Mouse (Mus musculus): ENCODE results near the gene 4930432M17Rik. TPM values are rescaled to one million over a fixed set of nuclear protein-coding genes. Genes with fewer than 3 reads are reported as not detected.

4930432M17Rik gene
- polyA plus RNA-seq, 1 experiment from 2014 or later, result not detected

- Histone ChIP-seq H3K9me3 (no peaks in the 10 kb centered on the region), H3K27me3 (replicated peaks; ENCODE audit: low read depth, poor library complexity, severe bottlenecking) (no peaks in the 10 kb centered on the region), H3K36me3 (replicated peaks) (no peaks in the 10 kb centered on the region), H3K27ac (replicated peaks) (peak overlapping the region; percentile 7; the same call in 1 of the 2 replicates), H3K4me3 (no peak overlapping the region), H3K4me1 (peaks cover 33% of the 10 kb centered on the region)
- WGBS, result 49% methylated on average over 7 of the region's 7 CpGs
- DNase-seq (ENCODE audit: low spot score), result peak; percentile 28
Measured at GRCm38 (mm10) chr3:121645447-121645846, 25.1 kb upstream of the 4930432M17Rik start.

- peak overlapping the region; percentile 51 for H3K27ac ChIP-seq (replicated peaks)
- no peaks in the 10 kb centered on the region for H3K36me3 ChIP-seq (replicated peaks)
- no peaks in the 10 kb centered on the region for H3K27me3 ChIP-seq (replicated peaks; ENCODE audit: low read depth, poor library complexity, severe bottlenecking)
- 53% methylated on average over 9 of the region's 9 CpGs for WGBS
- H3K9me3 ChIP-seq, result no peaks in the 10 kb centered on the region
- DNase-seq (ENCODE audit: low spot score), result peak; percentile 36
- no peak overlapping the region for H3K4me3 ChIP-seq
- peaks cover 29% of the 10 kb centered on the region for H3K4me1 ChIP-seq
Measured at GRCm38 (mm10) chr3:121646364-121647048, 24.1 kb upstream of the 4930432M17Rik start.

GRCm38 (mm10) chr3:121648238-121648778 lies 22.3 kb upstream of the 4930432M17Rik start:
- Histone ChIP-seq H3K9me3 (no peaks in the 10 kb centered on the region), H3K4me1 (peaks cover 29% of the 10 kb centered on the region), H3K27me3 (replicated peaks; ENCODE audit: low read depth, poor library complexity, severe bottlenecking) (no peaks in the 10 kb centered on the region), H3K4me3 (no peak overlapping the region), H3K27ac (replicated peaks) (no peak overlapping the region), H3K36me3 (replicated peaks) (no peaks in the 10 kb centered on the region)
- no peak for DNase-seq (ENCODE audit: low spot score)
- WGBS, result 93% methylated on average over 8 of the region's 8 CpGs

GRCm38 (mm10) chr3:121650052-121650671 lies 20.4 kb upstream of the 4930432M17Rik start:
- Histone ChIP-seq H3K27me3 (replicated peaks; ENCODE audit: low read depth, poor library complexity, severe bottlenecking) (no peaks in the 10 kb centered on the region), H3K4me1 (peaks cover 26% of the 10 kb centered on the region), H3K4me3 (no peak overlapping the region), H3K9me3 (no peaks in the 10 kb centered on the region), H3K27ac (replicated peaks) (no peak overlapping the region), H3K36me3 (replicated peaks) (no peaks in the 10 kb centered on the region)
- WGBS, result 71% methylated on average over 10 of the region's 10 CpGs
- no peak for DNase-seq (ENCODE audit: low spot score)

- WGBS, result 65% methylated on average over 3 of the region's 3 CpGs
- Histone ChIP-seq H3K36me3 (replicated peaks) (no peaks in the 10 kb centered on the region), H3K4me3 (no peak overlapping the region), H3K27me3 (replicated peaks; ENCODE audit: low read depth, poor library complexity, severe bottlenecking) (no peaks in the 10 kb centered on the region), H3K4me1 (peaks cover 12% of the 10 kb centered on the region), H3K9me3 (no peaks in the 10 kb centered on the region), H3K27ac (replicated peaks) (no peak overlapping the region)
- DNase-seq (ENCODE audit: low spot score), result no peak
Measured at GRCm38 (mm10) chr3:121651710-121652109, 18.9 kb upstream of the 4930432M17Rik start.

- Histone ChIP-seq H3K27me3 (replicated peaks; ENCODE audit: low read depth, poor library complexity, severe bottlenecking) (no peaks in the 10 kb centered on the region), H3K9me3 (no peaks in the 10 kb centered on the region), H3K4me3 (no peak overlapping the region), H3K36me3 (replicated peaks) (no peaks in the 10 kb centered on the region), H3K4me1 (peaks cover 7% of the 10 kb centered on the region; the same call in 1 of the 2 replicates), H3K27ac (replicated peaks) (no peak overlapping the region)
- DNase-seq (ENCODE audit: low spot score), result no peak
- 79% methylated on average over 1 of the region's 1 CpGs for WGBS
Measured at GRCm38 (mm10) chr3:121652186-121652585, 18.4 kb upstream of the 4930432M17Rik start.

GRCm38 (mm10) chr3:121656922-121657321 lies 13.6 kb upstream of the 4930432M17Rik start:
- Histone ChIP-seq H3K36me3 (replicated peaks) (no peaks in the 10 kb centered on the region), H3K27me3 (replicated peaks; ENCODE audit: low read depth, poor library complexity, severe bottlenecking) (no peaks in the 10 kb centered on the region), H3K9me3 (no peaks in the 10 kb centered on the region), H3K27ac (replicated peaks) (no peak overlapping the region), H3K4me3 (no peak overlapping the region), H3K4me1 (no peaks in the 10 kb centered on the region; the same call in 1 of the 2 replicates)
- WGBS, result 96% methylated on average over 4 of the region's 4 CpGs
- DNase-seq (ENCODE audit: low spot score), result no peak

- Histone ChIP-seq H3K9me3 (no peaks in the 10 kb centered on the region), H3K36me3 (replicated peaks) (no peaks in the 10 kb centered on the region), H3K4me1 (peaks cover 18% of the 10 kb centered on the region), H3K4me3 (no peak overlapping the region), H3K27me3 (replicated peaks; ENCODE audit: low read depth, poor library complexity, severe bottlenecking) (no peaks in the 10 kb centered on the region), H3K27ac (replicated peaks) (no peak overlapping the region)
- peak; percentile 40 for DNase-seq (ENCODE audit: low spot score)
- WGBS, result 33% methylated on average over 4 of the region's 4 CpGs
Measured at GRCm38 (mm10) chr3:121662705-121663469, 7.7 kb upstream of the 4930432M17Rik start.

- Histone ChIP-seq H3K4me1 (peaks cover 18% of the 10 kb centered on the region), H3K9me3 (no peaks in the 10 kb centered on the region), H3K4me3 (no peak overlapping the region), H3K27ac (replicated peaks) (no peak overlapping the region), H3K27me3 (replicated peaks; ENCODE audit: low read depth, poor library complexity, severe bottlenecking) (no peaks in the 10 kb centered on the region), H3K36me3 (replicated peaks) (no peaks in the 10 kb centered on the region)
- WGBS, result 91% methylated on average over 9 of the region's 9 CpGs
- DNase-seq (ENCODE audit: low spot score), result no peak
Measured at GRCm38 (mm10) chr3:121663470-121663847, 7.1 kb upstream of the 4930432M17Rik start.

GRCm38 (mm10) chr3:121672135-121672790 lies 1.7 kb downstream of the 4930432M17Rik start:
- Histone ChIP-seq H3K36me3 (replicated peaks) (no peaks in the 10 kb centered on the region), H3K27ac (replicated peaks) (no peak overlapping the region), H3K4me1 (peaks cover 6% of the 10 kb centered on the region; the same call in 1 of the 2 replicates), H3K4me3 (no peak overlapping the region), H3K9me3 (no peaks in the 10 kb centered on the region), H3K27me3 (replicated peaks; ENCODE audit: low read depth, poor library complexity, severe bottlenecking) (no peaks in the 10 kb centered on the region)
- 91% methylated on average over 5 of the region's 5 CpGs for WGBS
- no peak for DNase-seq (ENCODE audit: low spot score)

- DNase-seq (ENCODE audit: low spot score), result peak; percentile 40
- Histone ChIP-seq H3K27me3 (replicated peaks; ENCODE audit: low read depth, poor library complexity, severe bottlenecking) (no peaks in the 10 kb centered on the region), H3K9me3 (no peaks in the 10 kb centered on the region), H3K4me3 (no peak overlapping the region), H3K27ac (replicated peaks) (peak overlapping the region; percentile 20; the same call in 1 of the 2 replicates), H3K36me3 (replicated peaks) (no peaks in the 10 kb centered on the region), H3K4me1 (peaks cover 19% of the 10 kb centered on the region)
- WGBS, result 43% methylated on average over 4 of the region's 4 CpGs
Measured at GRCm38 (mm10) chr3:121678935-121679334, 8.4 kb downstream of the 4930432M17Rik start.

GRCm38 (mm10) chr3:121679443-121679842 lies 8.9 kb downstream of the 4930432M17Rik start:
- H3K27me3 ChIP-seq (replicated peaks; ENCODE audit: low read depth, poor library complexity, severe bottlenecking), result no peaks in the 10 kb centered on the region
- no peaks in the 10 kb centered on the region for H3K36me3 ChIP-seq (replicated peaks)
- no peaks in the 10 kb centered on the region for H3K9me3 ChIP-seq
- WGBS, result 40% methylated on average over 3 of the region's 3 CpGs
- H3K27ac ChIP-seq (replicated peaks), result peak overlapping the region; percentile 40; the same call in 1 of the 2 replicates
- no peak overlapping the region for H3K4me3 ChIP-seq
- no peak for DNase-seq (ENCODE audit: low spot score)
- peaks cover 19% of the 10 kb centered on the region for H3K4me1 ChIP-seq
